Mouse (Mus musculus) MEL (cell line): ENCODE data around the gene Lbh. TPM values are rescaled to one million over a fixed set of nuclear protein-coding genes. Genes with fewer than 3 reads are reported as not detected.

Experiments used
- DNase-seq: peaks from one replicate; pipeline ENCODE4 v3.0.0; 2011; ENCODE audit warnings: low read depth, low spot score
- H3K27ac ChIP-seq: 2 replicates; pipeline ENCODE4 v1.5.1; 2012; ENCODE audit warnings: low read depth, mild to moderate bottlenecking, control low read depth, low read length, moderate library complexity; ENCODE audit not compliant: control insufficient read depth
- H3K27me3 ChIP-seq, 2 experiments: fragments of 150-350 bp in 1 of 2; sonication (generic) in 1 of 2; 2 replicates each; pipeline ENCODE4 v1.6.1; 2012; ENCODE audit warnings: low read length in 2 of 2, mild to moderate bottlenecking in 2 of 2, improper control_type of control experiment in 1 of 2, moderate library complexity in 1 of 2; ENCODE audit not compliant: insufficient read depth in 2 of 2, control insufficient read depth in 1 of 2
- H3K36me3 ChIP-seq, 2 experiments: 2 replicates each; pipeline ENCODE4 v1.6.1; 2012 to 2014; ENCODE audit warnings: low read length in 2 of 2, improper control_type of control experiment in 1 of 2, inconsistent platforms in 1 of 2, mild to moderate bottlenecking in 1 of 2; ENCODE audit not compliant: insufficient read depth in 2 of 2, control insufficient read depth in 1 of 2
- H3K4me1 ChIP-seq, 2 experiments: fragments of 150-350 bp in 1 of 2; sonication (generic) in 1 of 2; 2 replicates each; pipeline ENCODE4 v1.6.1; 2012; ENCODE audit warnings: low read length in 2 of 2, improper control_type of control experiment in 1 of 2, mild to moderate bottlenecking in 1 of 2; ENCODE audit not compliant: insufficient read depth in 2 of 2, control insufficient read depth in 1 of 2
- H3K4me3 ChIP-seq, 2 experiments: fragments of 150-350 bp in 1 of 2; sonication (generic) in 1 of 2; 2 replicates each; pipeline ENCODE4 v1.5.1; 2012; ENCODE audit warnings: low read depth in 2 of 2, low read length in 2 of 2, mild to moderate bottlenecking in 2 of 2, moderate library complexity in 2 of 2, control low read depth in 1 of 2, improper control_type of control experiment in 1 of 2; ENCODE audit not compliant: control insufficient read depth in 1 of 2, insufficient read depth in 1 of 2
- H3K79me2 ChIP-seq: 2 replicates; pipeline ENCODE4 v1.6.1; 2012; ENCODE audit warnings: mild to moderate bottlenecking, low read length, moderate library complexity; ENCODE audit not compliant: control insufficient read depth, poor library complexity, insufficient read depth
- H3K9ac ChIP-seq: 2 replicates; pipeline ENCODE4 v1.6.1; 2012; ENCODE audit warnings: low read depth, mild to moderate bottlenecking, control low read depth, low read length, moderate library complexity; ENCODE audit not compliant: control insufficient read depth, poor library complexity, severe bottlenecking
- H3K9me3 ChIP-seq: fragments of 150-350 bp; sonication (generic); replicated peaks from 2 replicates; pipeline ENCODE4 v1.6.1; 2012; ENCODE audit warnings: mild to moderate bottlenecking, low read length, improper control_type of control experiment, moderate library complexity; ENCODE audit not compliant: insufficient read depth
- CHD1 ChIP-seq: IDR thresholded peaks from 2 replicates; pipeline ENCODE4 v1.6.1; 2012; ENCODE audit warnings: low read depth, mild to moderate bottlenecking, inconsistent platforms, low read length, improper control_type of control experiment
- CHD2 ChIP-seq: IDR thresholded peaks from 2 replicates; pipeline ENCODE4 v1.6.1; 2011; ENCODE audit warnings: low read length, improper control_type of control experiment
- E2F4 ChIP-seq: IDR thresholded peaks from 2 replicates; pipeline ENCODE4 v1.6.1; 2011; ENCODE audit warnings: low read depth, low read length, improper control_type of control experiment, borderline replicate concordance
- ELF1 ChIP-seq: IDR thresholded peaks from 2 replicates; pipeline ENCODE4 v1.6.1; 2014; ENCODE audit warnings: low read depth, mild to moderate bottlenecking, inconsistent platforms, low read length, improper control_type of control experiment, moderate library complexity
- EP300 ChIP-seq, 2 experiments: IDR thresholded peaks; 2 replicates each; pipeline ENCODE4 v1.6.1; 2011; ENCODE audit warnings: improper control_type of control experiment in 2 of 2, low read length in 2 of 2, low read depth in 1 of 2, mild to moderate bottlenecking in 1 of 2
- ETS1 ChIP-seq: IDR thresholded peaks from 2 replicates; pipeline ENCODE4 v1.6.1; 2012; ENCODE audit warnings: low read depth, mild to moderate bottlenecking, inconsistent platforms, low read length, improper control_type of control experiment, moderate library complexity
- GABPA ChIP-seq: IDR thresholded peaks from 2 replicates; pipeline ENCODE4 v1.6.1; 2012; ENCODE audit warnings: low read depth, mild to moderate bottlenecking, inconsistent platforms, low read length, improper control_type of control experiment, moderate library complexity
- GATA1 ChIP-seq: IDR thresholded peaks from 2 replicates; pipeline ENCODE4 v1.6.1; 2011; ENCODE audit warnings: low read depth, low read length, improper control_type of control experiment
- MAX ChIP-seq: IDR thresholded peaks from 2 replicates; pipeline ENCODE4 v1.6.1; 2011; ENCODE audit warnings: low read length, improper control_type of control experiment
- MXI1 ChIP-seq: IDR thresholded peaks from 2 replicates; pipeline ENCODE4 v1.6.1; 2011; ENCODE audit warnings: mild to moderate bottlenecking, low read depth, low read length, improper control_type of control experiment
- MYB ChIP-seq: IDR thresholded peaks from 2 replicates; pipeline ENCODE4 v1.6.1; 2011; ENCODE audit warnings: mild to moderate bottlenecking, low read depth, low read length, improper control_type of control experiment
- MYC ChIP-seq: IDR thresholded peaks from 2 replicates; pipeline ENCODE4 v1.6.1; 2011; ENCODE audit warnings: low read depth, mild to moderate bottlenecking, low read length, improper control_type of control experiment, moderate library complexity
- POLR2A ChIP-seq, 2 experiments: IDR thresholded peaks; 2 replicates each; pipeline ENCODE4 v1.6.1; 2011 to 2012; ENCODE audit warnings: low read length in 2 of 2, mild to moderate bottlenecking in 2 of 2, control low read depth in 1 of 2, improper control_type of control experiment in 1 of 2, low read depth in 1 of 2, moderate library complexity in 1 of 2; ENCODE audit not compliant: control insufficient read depth in 1 of 2, insufficient read depth in 1 of 2, poor library complexity in 1 of 2
- POLR2AphosphoS5 ChIP-seq: IDR thresholded peaks from 2 replicates; pipeline ENCODE4 v1.6.1; 2012; ENCODE audit warnings: low read depth, borderline replicate concordance, mild to moderate bottlenecking, inconsistent platforms, low read length, moderate library complexity, mixed read lengths
- RAD21 ChIP-seq: IDR thresholded peaks from 2 replicates; pipeline ENCODE4 v1.6.1; 2011; ENCODE audit warnings: mild to moderate bottlenecking, low read depth, low read length, improper control_type of control experiment
- RCOR1 ChIP-seq: IDR thresholded peaks from 2 replicates; pipeline ENCODE4 v1.6.1; 2012; ENCODE audit warnings: low read depth, mild to moderate bottlenecking, inconsistent platforms, low read length, improper control_type of control experiment
- SMC3 ChIP-seq: IDR thresholded peaks from 2 replicates; pipeline ENCODE4 v1.6.1; 2011; ENCODE audit warnings: low read depth, low read length, improper control_type of control experiment
- UBTF ChIP-seq: IDR thresholded peaks from 2 replicates; pipeline ENCODE4 v1.6.1; 2012; ENCODE audit warnings: low read depth, mild to moderate bottlenecking, inconsistent platforms, low read length, improper control_type of control experiment, moderate library complexity, borderline replicate concordance; ENCODE audit not compliant: insufficient read depth
- ZNF384 ChIP-seq: IDR thresholded peaks from 2 replicates; pipeline ENCODE4 v1.6.1; 2012; ENCODE audit warnings: low read depth, mild to moderate bottlenecking, inconsistent platforms, low read length, improper control_type of control experiment
- polyA plus RNA-seq, 2 experiments: library from polyadenylated mRNA; stranded (reverse) in 1 of 2; unstranded in 1 of 2; fragments of >175 nt in 1 of 2; fragments of >200 nt in 1 of 2; gene quantifications; 2 replicates each; pipeline versions ENCODE4 v1.2.1 to v1.2.4; 2012; ENCODE audit warnings: low replicate concordance in 2 of 2, low read depth in 1 of 2; ENCODE audit not compliant: insufficient read length in 2 of 2, insufficient read depth in 1 of 2, missing spikeins in 1 of 2
- total RNA-seq: library from RNA; depleted of rRNA; stranded (reverse); fragments of 300-350 nt; gene quantifications from 2 replicates; pipeline ENCODE4 v1.2.3, GENCODE M21; 2012

The Lbh gene
- total and polyA plus RNA-seq, 3 experiments, result not detected

- Histone ChIP-seq H3K79me2 (no peaks in the 10 kb centered on the region), H3K4me3 (no peak overlapping the region), H3K9me3 (no peaks in the 10 kb centered on the region), H3K36me3 (no peaks in the 10 kb centered on the region), H3K27ac (no peak overlapping the region), H3K4me1 (no peaks in the 10 kb centered on the region), H3K9ac (no peak overlapping the region), H3K27me3 (no peaks in the 10 kb centered on the region)
- DNase-seq, result no peak
- no peak for TF ChIP-seq ELF1
- no peak for TF ChIP-seq POLR2A (IDR thresholded peaks at IDR 0.05; ENCODE audit: control insufficient read depth in 1 of 2, insufficient read depth in 1 of 2, low read depth in 1 of 2, low read length in 2 of 2, poor library complexity in 1 of 2)
- TF ChIP-seq ZNF384, result no peak
- no peak for TF ChIP-seq E2F4
- TF ChIP-seq EP300 (IDR thresholded peaks at IDR 0.05; ENCODE audit: low read depth in 1 of 2, low read length in 2 of 2), result no peak
These were observed 13.2 kb upstream of the Lbh start for GRCm38 (mm10) chr17:72904873-72905272.

GRCm38 (mm10) chr17:72906231-72906896 lies 11.7 kb upstream of the Lbh start:
- Histone ChIP-seq H3K27me3 (no peaks in the 10 kb centered on the region), H3K36me3 (no peaks in the 10 kb centered on the region), H3K4me1 (no peaks in the 10 kb centered on the region), H3K9ac (no peak overlapping the region), H3K27ac (no peak overlapping the region), H3K9me3 (no peaks in the 10 kb centered on the region), H3K79me2 (no peaks in the 10 kb centered on the region), H3K4me3 (no peak overlapping the region)
- no peak for DNase-seq
- no peak for TF ChIP-seq GABPA
- no peak for TF ChIP-seq MYB
- no peak for TF ChIP-seq POLR2A (IDR thresholded peaks at IDR 0.05; ENCODE audit: control insufficient read depth in 1 of 2, insufficient read depth in 1 of 2, low read depth in 1 of 2, low read length in 2 of 2, poor library complexity in 1 of 2)

- no peak overlapping the region for H3K27ac ChIP-seq
- no peak for DNase-seq
- no peak overlapping the region for H3K4me3 ChIP-seq
- H3K9me3 ChIP-seq, result no peaks in the 10 kb centered on the region
- no peaks in the 10 kb centered on the region for H3K79me2 ChIP-seq
- TF ChIP-seq MYC, result no peak
- no peak for TF ChIP-seq GATA1
- no peak for TF ChIP-seq MXI1
- TF ChIP-seq UBTF, result no peak
- no peak for TF ChIP-seq MAX
- no peak for TF ChIP-seq SMC3
- TF ChIP-seq RAD21, result no peak
- no peak for TF ChIP-seq ETS1
- no peak for TF ChIP-seq POLR2A (IDR thresholded peaks at IDR 0.05; ENCODE audit: control insufficient read depth in 1 of 2, insufficient read depth in 1 of 2, low read depth in 1 of 2, low read length in 2 of 2, poor library complexity in 1 of 2)
- no peak for TF ChIP-seq RCOR1
- TF ChIP-seq CHD2, result no peak
- no peak for TF ChIP-seq CHD1
- TF ChIP-seq POLR2AphosphoS5, result no peak
- no peak overlapping the region for H3K9ac ChIP-seq
- no peaks in the 10 kb centered on the region for H3K27me3 ChIP-seq
- no peaks in the 10 kb centered on the region for H3K36me3 ChIP-seq
- H3K4me1 ChIP-seq, result no peaks in the 10 kb centered on the region
These were observed 10.9 kb upstream of the Lbh start for GRCm38 (mm10) chr17:72907211-72907610.
